Mouse (Mus musculus): ENCODE data around the gene Arl6ip5. TPM values are rescaled to one million over a fixed set of nuclear protein-coding genes. Genes with fewer than 3 reads are reported as not detected.
"Not testable (repeated sequence)": the region's sequence is repeated elsewhere in the genome, so short reads cannot be mapped to it uniquely, and the experiment has no call there.

Arl6ip5 gene
- polyA plus RNA-seq, 1 experiment from 2014 or later: 69.1 TPM

DNA sequence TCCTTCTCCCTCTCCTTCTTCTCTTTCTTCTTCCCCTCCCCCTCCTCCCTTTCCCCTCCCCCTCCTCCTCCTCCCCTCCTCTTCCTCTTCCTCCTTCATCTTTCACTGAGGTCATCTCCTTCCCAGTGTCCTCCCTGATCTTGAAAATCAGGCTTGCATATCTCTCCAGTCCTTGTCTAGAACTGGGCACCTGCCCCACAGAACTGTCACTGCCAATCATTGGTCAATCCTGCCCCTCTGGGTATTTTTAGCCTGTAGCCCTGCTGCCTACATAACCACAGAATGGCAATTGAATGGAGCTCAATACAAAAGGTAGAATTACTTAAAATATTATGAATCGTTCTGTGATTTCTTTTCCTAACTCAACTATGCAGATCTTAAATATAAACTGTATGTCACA lies 48.0 kb downstream of the Arl6ip5 start:
- Histone ChIP-seq H3K4me1 (no peaks in the 10 kb centered on the region), H3K27me3 (0 out of 2 replicates have a peak, but pooled peaks cover 3% of the 10 kb centered on the region), H3K9ac (no peak overlapping the region), H3K27ac (no peak overlapping the region), H3K36me3 (no peaks in the 10 kb centered on the region), H3K4me2 (no peak overlapping the region), H3K9me3 (no peaks in the 10 kb centered on the region), H3K4me3 (no peak overlapping the region)
- WGBS: 96% methylated on average over 1 of the region's 1 CpGs
- no peak for ATAC-seq (ENCODE audit: insufficient number of reproducible peaks, insufficient read depth, low FRiP score, low TSS enrichment, low read depth)

DNA sequence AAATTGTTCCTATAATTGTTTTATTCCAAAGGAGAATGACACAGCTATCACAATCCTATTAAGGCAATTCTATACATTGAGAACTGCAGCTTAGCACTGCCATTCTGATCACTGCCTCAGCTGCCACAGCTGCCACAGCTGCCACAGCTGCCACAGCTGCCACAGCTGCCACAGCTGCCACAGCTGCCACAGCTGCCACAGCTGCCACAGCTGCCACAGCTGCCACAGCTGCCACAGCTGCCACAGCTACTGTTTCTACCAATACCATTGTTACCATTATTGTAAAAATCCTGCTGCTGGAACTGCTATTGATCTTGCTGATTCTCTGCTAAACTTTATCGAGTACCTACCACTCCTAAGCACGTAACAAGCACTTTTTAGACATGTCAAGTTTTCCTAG lies 49.4 kb downstream of the Arl6ip5 start:
- not testable (repeated sequence) for H3K9ac ChIP-seq; H3K4me1 ChIP-seq; H3K9me3 ChIP-seq; H3K27ac ChIP-seq; H3K4me2 ChIP-seq; H3K27me3 ChIP-seq; H3K4me3 ChIP-seq; ATAC-seq (ENCODE audit: insufficient number of reproducible peaks, insufficient read depth, low FRiP score, low TSS enrichment, low read depth); H3K36me3 ChIP-seq
- WGBS: 89% methylated on average over 2 of the region's 2 CpGs

DNA sequence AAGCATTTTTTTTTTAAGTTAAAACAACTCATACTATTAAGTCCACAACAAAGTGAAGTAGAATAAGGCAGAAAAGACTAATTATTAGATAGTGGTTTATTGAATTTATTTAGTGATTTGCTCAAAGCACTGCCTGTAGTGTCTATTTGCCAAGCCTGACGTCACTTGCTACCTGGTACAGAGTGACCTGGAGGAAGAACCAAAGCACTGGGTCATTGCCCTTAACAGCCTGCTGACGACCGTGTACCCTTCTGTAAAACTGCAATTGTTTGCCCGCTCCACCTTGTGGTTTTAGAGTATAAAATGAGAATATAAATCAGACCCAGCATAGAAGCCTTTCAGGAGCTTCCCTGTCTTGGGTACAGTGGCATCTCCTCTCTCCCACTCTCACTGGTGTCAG lies 51.7 kb downstream of the Arl6ip5 start:
- no peaks in the 10 kb centered on the region for H3K27me3 ChIP-seq
- H3K4me3 ChIP-seq: no peak overlapping the region
- 75% methylated on average over 4 of the region's 4 CpGs for WGBS
- ATAC-seq (ENCODE audit: insufficient number of reproducible peaks, insufficient read depth, low FRiP score, low TSS enrichment, low read depth): no peak
- H3K36me3 ChIP-seq: no peaks in the 10 kb centered on the region
- H3K9me3 ChIP-seq: no peaks in the 10 kb centered on the region
- no peak overlapping the region for H3K4me2 ChIP-seq
- H3K4me1 ChIP-seq: no peaks in the 10 kb centered on the region
- H3K27ac ChIP-seq: no peak overlapping the region
- no peak overlapping the region for H3K9ac ChIP-seq

- not testable (repeated sequence) for H3K4me2 ChIP-seq; H3K9ac ChIP-seq; H3K27ac ChIP-seq; H3K9me3 ChIP-seq; H3K36me3 ChIP-seq; H3K27me3 ChIP-seq; H3K4me1 ChIP-seq; ATAC-seq (ENCODE audit: insufficient number of reproducible peaks, insufficient read depth, low FRiP score, low TSS enrichment, low read depth); H3K4me3 ChIP-seq
These were observed 53.3 kb downstream of the Arl6ip5 start for GRCm38 (mm10) chr6:97263750-97264149.

DNA sequence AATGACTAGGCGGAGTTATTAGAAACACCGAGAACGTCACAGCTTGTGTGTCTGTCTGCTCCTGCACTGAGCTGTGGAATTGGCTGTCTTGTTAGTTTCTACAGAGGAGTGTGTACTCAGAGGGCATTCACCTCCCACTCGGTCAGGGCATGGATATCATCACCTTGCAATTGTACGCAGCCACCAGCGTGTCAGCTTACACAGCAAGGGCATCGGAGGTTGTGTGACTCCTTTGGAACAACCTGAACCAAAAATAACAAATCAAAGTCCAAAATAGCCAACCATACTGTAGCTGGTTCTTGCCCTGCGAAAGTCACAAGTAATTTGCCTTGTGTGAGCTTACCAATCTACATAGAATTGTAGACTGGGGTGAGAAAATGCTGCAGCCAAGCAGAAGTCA lies 54.8 kb downstream of the Arl6ip5 start:
- Histone ChIP-seq H3K9me3 (no peaks in the 10 kb centered on the region), H3K36me3 (no peaks in the 10 kb centered on the region), H3K27ac (no peak overlapping the region), H3K4me1 (no peaks in the 10 kb centered on the region), H3K9ac (no peak overlapping the region), H3K4me3 (no peak overlapping the region), H3K4me2 (no peak overlapping the region), H3K27me3 (no peaks in the 10 kb centered on the region)
- no peak for ATAC-seq (ENCODE audit: insufficient number of reproducible peaks, insufficient read depth, low FRiP score, low TSS enrichment, low read depth)
- WGBS: 79% methylated on average over 8 of the region's 8 CpGs

DNA sequence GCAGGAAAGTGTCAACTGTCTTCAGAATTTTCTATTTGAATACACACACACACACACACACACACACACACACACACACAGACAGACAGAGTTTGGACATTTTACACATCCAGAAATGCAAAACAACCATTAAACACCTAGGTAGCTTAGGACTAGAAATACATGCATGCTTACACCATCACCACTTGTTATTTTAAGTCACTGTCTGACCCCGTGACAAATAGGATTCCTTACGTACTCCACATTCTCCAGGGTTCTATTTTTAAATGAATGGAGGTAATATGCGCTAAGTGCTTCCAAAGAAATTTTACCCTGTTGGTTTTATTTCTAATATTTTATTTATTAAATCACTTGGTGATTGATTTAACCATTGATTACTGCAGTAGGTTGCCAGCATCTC lies 55.2 kb downstream of the Arl6ip5 start:
- ATAC-seq (ENCODE audit: insufficient number of reproducible peaks, insufficient read depth, low FRiP score, low TSS enrichment, low read depth): no peak
- Histone ChIP-seq H3K4me3 (no peak overlapping the region), H3K36me3 (no peaks in the 10 kb centered on the region), H3K4me1 (no peaks in the 10 kb centered on the region), H3K27me3 (no peaks in the 10 kb centered on the region), H3K9ac (no peak overlapping the region), H3K27ac (no peak overlapping the region), H3K9me3 (no peaks in the 10 kb centered on the region), H3K4me2 (no peak overlapping the region)
- 63% methylated on average over 3 of the region's 3 CpGs for WGBS

GRCm38 (mm10) chr6:97266661-97267060 lies 56.2 kb downstream of the Arl6ip5 start:
- H3K9me3 ChIP-seq: no peaks in the 10 kb centered on the region
- no peaks in the 10 kb centered on the region for H3K27me3 ChIP-seq
- no peak overlapping the region for H3K4me3 ChIP-seq
- H3K27ac ChIP-seq: no peak overlapping the region
- H3K9ac ChIP-seq: no peak overlapping the region
- no peak overlapping the region for H3K4me2 ChIP-seq
- no peak for ATAC-seq (ENCODE audit: insufficient number of reproducible peaks, insufficient read depth, low FRiP score, low TSS enrichment, low read depth)
- 70% methylated on average over 4 of the region's 4 CpGs for WGBS
- no peaks in the 10 kb centered on the region for H3K4me1 ChIP-seq
- no peaks in the 10 kb centered on the region for H3K36me3 ChIP-seq

GRCm38 (mm10) chr6:97267132-97267531 lies 56.6 kb downstream of the Arl6ip5 start:
- H3K9me3 ChIP-seq: no peaks in the 10 kb centered on the region
- no peak overlapping the region for H3K27ac ChIP-seq
- no peak overlapping the region for H3K9ac ChIP-seq
- no peaks in the 10 kb centered on the region for H3K27me3 ChIP-seq
- H3K4me3 ChIP-seq: no peak overlapping the region
- ATAC-seq (ENCODE audit: insufficient number of reproducible peaks, insufficient read depth, low FRiP score, low TSS enrichment, low read depth): no peak
- no peak overlapping the region for H3K4me2 ChIP-seq
- H3K4me1 ChIP-seq: no peaks in the 10 kb centered on the region
- whole genome bisulfite sequencing: 80% methylated on average over 2 of the region's 2 CpGs
- H3K36me3 ChIP-seq: no peaks in the 10 kb centered on the region

DNA sequence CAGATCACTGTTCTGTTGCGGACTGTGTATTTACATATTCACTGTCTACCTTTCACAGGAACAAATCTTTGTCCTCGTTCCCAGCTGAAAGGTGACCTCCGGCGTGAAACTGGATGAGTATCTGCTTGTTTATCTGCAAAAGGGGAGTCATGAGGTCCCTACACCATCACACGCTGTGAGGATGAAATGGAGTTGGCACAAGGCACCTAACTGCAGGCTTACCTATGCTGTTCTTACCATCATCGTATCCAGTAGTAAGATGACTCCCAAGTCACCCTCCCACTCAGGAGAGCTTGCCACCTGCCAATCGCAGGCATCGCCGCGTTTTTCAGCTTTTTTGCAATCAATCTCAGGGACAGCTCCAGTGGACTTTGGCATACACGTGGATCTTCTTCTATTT lies 59.1 kb downstream of the Arl6ip5 start:
- no peak overlapping the region for H3K27ac ChIP-seq
- 0 out of 2 replicates have a peak, but pooled peaks cover 5% of the 10 kb centered on the region for H3K27me3 ChIP-seq
- H3K4me2 ChIP-seq: no peak overlapping the region
- H3K4me3 ChIP-seq: no peak overlapping the region
- H3K9ac ChIP-seq: no peak overlapping the region
- H3K9me3 ChIP-seq: no peaks in the 10 kb centered on the region
- 67% methylated on average over 11 of the region's 11 CpGs for WGBS
- no peak for ATAC-seq (ENCODE audit: insufficient number of reproducible peaks, insufficient read depth, low FRiP score, low TSS enrichment, low read depth)
- no peaks in the 10 kb centered on the region for H3K36me3 ChIP-seq
- H3K4me1 ChIP-seq: no peaks in the 10 kb centered on the region

GRCm38 (mm10) chr6:97272349-97272748 lies 61.9 kb downstream of the Arl6ip5 start:
- H3K27ac ChIP-seq: no peak overlapping the region
- H3K4me1 ChIP-seq: no peaks in the 10 kb centered on the region
- no peak overlapping the region for H3K4me2 ChIP-seq
- no peaks in the 10 kb centered on the region for H3K9me3 ChIP-seq
- H3K27me3 ChIP-seq: peaks cover 26% of the 10 kb centered on the region
- H3K36me3 ChIP-seq: no peaks in the 10 kb centered on the region
- WGBS: 45% methylated on average over 2 of the region's 2 CpGs
- no peak overlapping the region for H3K9ac ChIP-seq
- H3K4me3 ChIP-seq: no peak overlapping the region
- ATAC-seq (ENCODE audit: insufficient number of reproducible peaks, insufficient read depth, low FRiP score, low TSS enrichment, low read depth): no peak

GRCm38 (mm10) chr6:97273058-97273710 lies 62.7 kb downstream of the Arl6ip5 start:
- H3K4me3 ChIP-seq: no peak overlapping the region
- H3K27ac ChIP-seq: no peak overlapping the region
- H3K36me3 ChIP-seq: no peaks in the 10 kb centered on the region
- 82% methylated on average over 16 of the region's 16 CpGs for WGBS
- H3K27me3 ChIP-seq: peaks cover 26% of the 10 kb centered on the region
- H3K4me1 ChIP-seq: peaks cover 2% of the 10 kb centered on the region
- ATAC-seq (ENCODE audit: insufficient number of reproducible peaks, insufficient read depth, low FRiP score, low TSS enrichment, low read depth): no peak
- H3K4me2 ChIP-seq: no peak overlapping the region
- H3K9ac ChIP-seq: no peak overlapping the region
- no peaks in the 10 kb centered on the region for H3K9me3 ChIP-seq

GRCm38 (mm10) chr6:97273777-97274176 lies 63.3 kb downstream of the Arl6ip5 start:
- Histone ChIP-seq H3K9ac (no peak overlapping the region), H3K4me1 (peaks cover 7% of the 10 kb centered on the region), H3K9me3 (no peaks in the 10 kb centered on the region), H3K4me2 (no peak overlapping the region), H3K36me3 (no peaks in the 10 kb centered on the region), H3K4me3 (no peak overlapping the region), H3K27ac (no peak overlapping the region), H3K27me3 (peaks cover 26% of the 10 kb centered on the region)
- no peak for ATAC-seq (ENCODE audit: insufficient number of reproducible peaks, insufficient read depth, low FRiP score, low TSS enrichment, low read depth)
- 83% methylated on average over 3 of the region's 3 CpGs for WGBS

Data from embryonic facial prominence, embryonic 13.5 days (tissue).